Mouse (Mus musculus) myocyte (in vitro differentiated cells): ENCODE data around the gene Snf8. TPM values are rescaled to one million over a fixed set of nuclear protein-coding genes. Genes with fewer than 3 reads are reported as not detected.

Experiments
- H3K27me3 ChIP-seq: one replicate; pipeline ENCODE4 v1.6.1; 2011; ENCODE audit not compliant: control insufficient read depth, insufficient read depth, insufficient read length
- H3K36me3 ChIP-seq: one replicate; pipeline ENCODE4 v1.6.1; 2011; ENCODE audit not compliant: control insufficient read depth, insufficient read depth
- H3K4me2 ChIP-seq: one replicate; pipeline ENCODE4 v1.6.1; 2011; ENCODE audit warnings: low read depth, control low read depth
- H3K4me3 ChIP-seq: one replicate; pipeline ENCODE4 v1.5.1; 2011; ENCODE audit warnings: mild to moderate bottlenecking, control low read depth, moderate library complexity
- H3K79me2 ChIP-seq: one replicate; pipeline ENCODE4 v1.6.1; 2011; ENCODE audit not compliant: control insufficient read depth, insufficient read depth
- H3ac ChIP-seq: one replicate; pipeline ENCODE4 v1.6.1; 2011; ENCODE audit not compliant: control insufficient read depth, insufficient read length
- CEBPB ChIP-seq: IDR thresholded peaks from 2 replicates; pipeline ENCODE4 v1.6.1; 2011; ENCODE audit warnings: mild to moderate bottlenecking, moderate library complexity; ENCODE audit not compliant: poor library complexity, insufficient read depth, severe bottlenecking
- E2F4 ChIP-seq: IDR thresholded peaks from one replicate; pipeline ENCODE4 v1.6.1; 2011; ENCODE audit warnings: mild to moderate bottlenecking, control low read depth, moderate library complexity; ENCODE audit not compliant: insufficient read depth
- MAX ChIP-seq: IDR thresholded peaks from one replicate; pipeline ENCODE4 v1.6.1; 2011; ENCODE audit warnings: low read depth, mild to moderate bottlenecking, control low read depth
- MYOD1 ChIP-seq, 3 experiments: IDR thresholded peaks; one replicate each; pipeline ENCODE4 v1.6.1; 2011; ENCODE audit warnings: control low read depth in 2 of 3, low read depth in 2 of 3, mild to moderate bottlenecking in 2 of 3, moderate library complexity in 1 of 3; ENCODE audit not compliant: insufficient read length in 2 of 3, control insufficient read depth in 1 of 3
- MYOG ChIP-seq, 3 experiments: IDR thresholded peaks; one replicate each; pipeline ENCODE4 v1.6.1; 2011; ENCODE audit warnings: control low read depth in 2 of 3, low read depth in 2 of 3, mild to moderate bottlenecking in 2 of 3; ENCODE audit not compliant: insufficient read length in 2 of 3, control insufficient read depth in 1 of 3, insufficient read depth in 1 of 3
- POLR2A ChIP-seq: IDR thresholded peaks from one replicate; pipeline ENCODE4 v1.6.1; 2011; ENCODE audit warnings: low read depth, mild to moderate bottlenecking, control low read depth, moderate library complexity; ENCODE audit not compliant: insufficient read length
- POLR2AphosphoS2 ChIP-seq: IDR thresholded peaks from one replicate; pipeline ENCODE4 v1.6.1; 2011; ENCODE audit warnings: low read depth, control low read depth; ENCODE audit not compliant: insufficient read length
- REST ChIP-seq: IDR thresholded peaks from one replicate; pipeline ENCODE4 v1.6.1; 2011; ENCODE audit warnings: mild to moderate bottlenecking, control low read depth, moderate library complexity; ENCODE audit not compliant: insufficient read depth, insufficient read length
- SRF ChIP-seq: IDR thresholded peaks from one replicate; pipeline ENCODE4 v1.6.1; 2011; ENCODE audit warnings: low read depth; ENCODE audit not compliant: control insufficient read depth, insufficient read length
- TCF12 ChIP-seq: IDR thresholded peaks from one replicate; pipeline ENCODE4 v1.6.1; 2011; ENCODE audit warnings: mild to moderate bottlenecking, control low read depth; ENCODE audit not compliant: poor library complexity, insufficient read depth, severe bottlenecking
- TCF3 ChIP-seq: IDR thresholded peaks from one replicate; pipeline ENCODE4 v1.6.1; 2011; ENCODE audit warnings: low read depth, control low read depth; ENCODE audit not compliant: insufficient read length
- USF1 ChIP-seq: IDR thresholded peaks from one replicate; pipeline ENCODE4 v1.6.1; 2011; ENCODE audit warnings: low read depth, mild to moderate bottlenecking, control low read depth, moderate library complexity
- polyA plus RNA-seq: library from polyadenylated mRNA; unstranded; fragments of >200 nt; fragmentation: generic; extraction: Trizol; gene quantifications from one replicate; pipeline ENCODE4 v1.2.1, GENCODE M21; 2012; ENCODE audit warnings: missing spikeins

Snf8 gene
- polyA plus RNA-seq, 1 experiment = 112 TPM

DNA sequence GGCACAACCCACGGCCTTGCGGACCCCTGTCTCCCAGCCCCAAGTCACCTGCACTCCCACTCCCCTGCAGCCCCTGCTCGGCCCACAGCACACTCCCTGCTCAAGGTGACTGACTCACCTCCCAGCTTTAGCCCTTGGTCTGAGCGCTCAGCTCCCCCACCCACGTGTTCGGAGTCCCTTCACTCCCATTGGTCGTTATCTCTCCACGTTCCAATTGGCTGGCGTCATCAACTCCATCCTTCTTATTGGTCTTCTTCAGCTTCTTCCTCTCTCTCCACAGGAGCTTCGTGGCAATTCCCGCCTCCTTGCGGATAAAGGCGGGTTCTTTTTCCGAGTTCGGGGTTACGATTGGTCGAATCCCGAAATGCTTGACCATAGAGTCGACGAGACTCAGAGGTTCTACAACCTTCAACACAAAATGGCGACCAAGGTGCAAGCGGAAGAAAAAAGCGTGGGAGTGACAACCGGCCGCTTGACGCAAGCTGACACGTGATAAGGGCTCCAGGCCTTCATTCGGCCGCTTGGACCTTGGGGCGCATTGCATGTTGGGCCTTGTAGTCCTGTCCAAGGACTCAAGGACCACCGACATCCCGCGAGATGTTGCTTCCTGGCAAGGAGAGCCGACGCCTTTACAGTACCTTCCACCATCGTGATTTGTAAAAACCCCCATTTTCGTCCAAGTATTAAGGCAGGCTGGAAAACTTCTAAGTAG lies 41.0 kb downstream of the Snf8 start, which contains the start of gene Atp5g1:
Gene Atp5g1, minus strand, starts transcription at position 162 of the 712 bp plus-strand sequence.
- Histone ChIP-seq H3K4me3 (peak within 1 kb of the TSS; percentile 100), H3K36me3 (peaks cover 2% of the 10 kb centered on the region), H3ac (peak within 1 kb of the TSS; percentile 55), H3K27me3 (no peaks in the 10 kb centered on the region), H3K4me2 (peak within 1 kb of the TSS; percentile 98), H3K79me2 (peaks cover 18% of the 10 kb centered on the region)
- TF ChIP-seq TCF3 = no peak
- peak; percentile 81 for TF ChIP-seq MAX
- no peak for TF ChIP-seq MYOG (IDR thresholded peaks at IDR 0.05; ENCODE audit: control insufficient read depth in 1 of 3, insufficient read depth in 1 of 3, insufficient read length in 2 of 3, low read depth in 2 of 3)
- TF ChIP-seq REST = peak; percentile 29
- peak in 1 of 3 experiments; percentile 10 for TF ChIP-seq MYOD1 (IDR thresholded peaks at IDR 0.05; ENCODE audit: control insufficient read depth in 1 of 3, insufficient read length in 2 of 3, low read depth in 2 of 3)
- peak; percentile 95 for TF ChIP-seq USF1
- no peak for TF ChIP-seq SRF
- TF ChIP-seq CEBPB = no peak
- TF ChIP-seq E2F4 = no peak
- peak; percentile 99 for TF ChIP-seq POLR2AphosphoS2
- TF ChIP-seq TCF12 = no peak
- TF ChIP-seq POLR2A = peak; percentile 100

DNA sequence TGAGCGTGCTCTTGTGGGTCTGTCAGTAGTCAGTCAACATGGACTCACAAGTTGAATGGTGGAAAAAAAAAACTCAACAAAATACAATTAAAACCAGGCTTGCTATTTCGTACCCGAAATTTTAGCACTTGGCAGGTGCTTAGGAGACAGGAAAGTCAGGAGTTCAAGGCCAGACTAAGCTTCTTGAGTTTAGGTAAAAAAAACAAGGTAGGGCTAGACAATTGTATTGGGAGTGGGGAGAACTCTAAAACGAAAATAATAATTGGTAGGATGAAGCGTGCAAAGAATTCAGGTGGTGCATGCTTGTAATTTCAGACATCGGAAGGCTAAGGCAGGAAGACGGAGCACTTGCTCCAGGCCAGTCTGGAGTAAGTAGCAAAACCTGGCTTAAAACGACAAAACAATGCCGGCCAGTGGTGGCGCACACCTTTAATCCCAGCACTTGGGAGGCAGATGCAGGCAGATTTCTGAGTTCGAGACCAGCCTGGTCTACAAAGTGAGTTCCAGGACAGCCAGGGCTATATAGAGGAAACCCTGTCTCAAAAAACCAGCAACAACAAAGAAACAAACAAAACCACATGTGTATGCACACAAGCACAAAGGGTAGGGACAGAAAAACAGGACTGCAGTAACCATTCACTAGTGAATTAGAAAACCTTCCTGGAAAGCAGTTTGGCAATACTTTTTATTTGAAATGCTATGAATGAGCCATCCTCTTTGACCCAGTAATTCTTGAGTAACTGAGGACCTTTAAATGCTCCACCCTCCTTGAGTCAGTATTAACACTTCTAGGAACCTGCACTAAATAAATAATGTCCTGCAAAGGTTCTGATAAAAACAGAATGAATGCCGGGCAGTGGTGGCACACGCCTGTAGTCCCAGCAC lies 41.8 kb downstream of the Snf8 start:
- Histone ChIP-seq H3K4me3 (peak overlapping the region; percentile 100), H3K36me3 (no peaks in the 10 kb centered on the region), H3K4me2 (peak overlapping the region; percentile 98), H3K79me2 (peaks cover 18% of the 10 kb centered on the region), H3ac (no peak overlapping the region), H3K27me3 (no peaks in the 10 kb centered on the region)
- TF ChIP-seq TCF3 = no peak
- TF ChIP-seq POLR2AphosphoS2 = no peak
- no peak for TF ChIP-seq E2F4
- TF ChIP-seq CEBPB = no peak
- no peak for TF ChIP-seq MYOD1 (IDR thresholded peaks at IDR 0.05; ENCODE audit: control insufficient read depth in 1 of 3, insufficient read length in 2 of 3, low read depth in 2 of 3)
- TF ChIP-seq POLR2A = no peak

DNA sequence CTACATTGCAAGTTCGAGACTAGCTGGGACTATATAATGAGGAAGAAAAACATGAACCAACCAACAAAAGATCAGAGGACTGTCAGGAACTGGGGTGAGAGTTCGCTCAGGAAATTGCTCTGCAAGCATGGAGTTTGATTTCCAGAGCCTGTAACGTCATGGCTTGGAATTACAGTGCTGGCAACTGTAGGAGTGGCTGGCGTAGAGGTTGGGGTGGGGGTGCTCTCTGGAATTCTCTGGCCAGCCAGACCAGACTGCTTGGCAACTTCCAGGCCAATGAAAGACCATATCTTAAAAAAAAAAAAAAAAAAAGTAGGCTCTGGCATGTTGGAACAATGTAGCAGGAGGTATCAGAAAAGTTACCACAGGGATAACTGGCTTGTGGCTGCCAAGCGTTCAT lies 46.1 kb downstream of the Snf8 start:
- Histone ChIP-seq H3K79me2 (no peaks in the 10 kb centered on the region), H3K36me3 (no peaks in the 10 kb centered on the region), H3K4me2 (no peak overlapping the region), H3K4me3 (no peak overlapping the region), H3ac (no peak overlapping the region), H3K27me3 (no peaks in the 10 kb centered on the region)
- TF ChIP-seq MYOD1 (IDR thresholded peaks at IDR 0.05; ENCODE audit: control insufficient read depth in 1 of 3, insufficient read length in 2 of 3, low read depth in 2 of 3) (no peak), USF1 (no peak), REST (no peak), MAX (no peak), TCF3 (no peak), CEBPB (no peak), TCF12 (no peak), SRF (no peak)

DNA sequence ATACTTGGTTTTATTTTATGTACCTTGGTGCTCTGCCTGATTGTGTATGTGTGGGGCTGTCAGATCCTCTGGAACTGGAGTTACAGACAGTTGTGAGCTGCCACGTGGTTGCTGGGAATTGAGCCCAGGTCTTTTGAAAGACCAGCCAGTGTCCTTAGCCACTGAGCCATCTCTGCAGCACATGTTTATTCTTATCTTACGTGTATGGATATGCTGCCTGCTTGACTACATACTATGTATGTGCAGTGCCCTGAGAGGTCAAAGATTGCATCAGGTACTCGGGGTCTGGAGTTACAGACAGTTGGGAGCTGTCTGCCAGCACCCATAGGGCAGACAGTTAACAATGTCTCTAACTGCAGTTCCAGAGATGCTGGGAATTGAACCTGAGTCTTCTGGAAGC lies 48.0 kb downstream of the Snf8 start:
- H3K79me2 ChIP-seq = no peaks in the 10 kb centered on the region
- H3K4me3 ChIP-seq = no peak overlapping the region
- no peaks in the 10 kb centered on the region for H3K36me3 ChIP-seq
- H3ac ChIP-seq = no peak overlapping the region
- no peaks in the 10 kb centered on the region for H3K27me3 ChIP-seq
- TF ChIP-seq E2F4 (no peak), USF1 (no peak), SRF (no peak)
- no peak overlapping the region for H3K4me2 ChIP-seq

DNA sequence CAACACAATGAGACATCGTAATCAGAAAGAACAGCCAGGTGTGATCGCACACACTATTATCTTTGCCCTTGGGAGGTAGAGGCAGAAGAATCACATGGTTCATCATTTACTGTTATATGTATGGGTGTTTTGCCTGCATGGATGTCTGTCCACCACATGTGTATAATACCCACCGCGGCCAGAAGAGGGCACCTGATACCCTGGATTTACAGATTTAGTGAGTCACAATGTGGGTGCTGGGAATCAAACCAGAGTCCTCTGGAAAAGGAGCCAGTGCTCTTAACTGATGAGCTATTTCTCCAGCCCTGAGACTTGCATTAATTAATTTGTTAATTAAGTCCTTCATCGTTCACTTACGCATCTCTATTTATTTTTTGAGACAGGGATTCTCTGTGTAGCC lies 53.3 kb downstream of the Snf8 start:
- no peaks in the 10 kb centered on the region for H3K79me2 ChIP-seq
- no peak overlapping the region for H3ac ChIP-seq
- H3K27me3 ChIP-seq = no peaks in the 10 kb centered on the region
- H3K36me3 ChIP-seq = no peaks in the 10 kb centered on the region
- no peak overlapping the region for H3K4me2 ChIP-seq
- no peak for TF ChIP-seq MAX
- TF ChIP-seq POLR2AphosphoS2 = no peak
- TF ChIP-seq E2F4 = no peak
- TF ChIP-seq MYOG (IDR thresholded peaks at IDR 0.05; ENCODE audit: control insufficient read depth in 1 of 3, insufficient read depth in 1 of 3, insufficient read length in 2 of 3, low read depth in 2 of 3) = no peak
- no peak for TF ChIP-seq USF1
- no peak for TF ChIP-seq POLR2A
- no peak for TF ChIP-seq CEBPB
- no peak for TF ChIP-seq REST
- H3K4me3 ChIP-seq = no peak overlapping the region
